Mouse (Mus musculus) midbrain, embryonic 15.5 days (tissue): Measurements from ENCODE around the gene Xpo6. TPM values are rescaled to one million over a fixed set of nuclear protein-coding genes. Genes with fewer than 3 reads are reported as not detected.

Experiments
- ATAC-seq: fragments of 200-750 bp; cut with Nextera tagmentation; replicated peaks from 2 replicates; pipeline ENCODE4 v1.8.0; 2017; ENCODE audit warnings: moderate TSS enrichment
- H3K27ac ChIP-seq: fragments of 300-500 bp; sonication (generic); 2 replicates; pipeline ENCODE4 v1.5.1; 2015; ENCODE audit warnings: mild to moderate bottlenecking, inconsistent platforms
- H3K27me3 ChIP-seq: fragments of 300-500 bp; sonication (generic); replicated peaks from 2 replicates; pipeline ENCODE4 v1.6.1; 2015; ENCODE audit warnings: inconsistent platforms
- H3K36me3 ChIP-seq: fragments of 300-500 bp; sonication (generic); replicated peaks from 2 replicates; pipeline ENCODE4 v1.6.1; 2015; ENCODE audit warnings: inconsistent platforms
- H3K4me1 ChIP-seq: fragments of 300-500 bp; sonication (generic); 2 replicates; pipeline ENCODE4 v1.6.1; 2015; ENCODE audit warnings: inconsistent platforms
- H3K4me2 ChIP-seq: fragments of 300-500 bp; sonication (generic); 2 replicates; pipeline ENCODE4 v1.6.1; 2015; ENCODE audit warnings: inconsistent platforms, mild to moderate bottlenecking, moderate library complexity
- H3K4me3 ChIP-seq: fragments of 300-500 bp; sonication (generic); 2 replicates; pipeline ENCODE4 v1.5.1; 2015; ENCODE audit warnings: mild to moderate bottlenecking, inconsistent platforms
- H3K9ac ChIP-seq: fragments of 300-500 bp; sonication (generic); 2 replicates; pipeline ENCODE4 v1.6.1; 2015; ENCODE audit warnings: mild to moderate bottlenecking, inconsistent platforms
- H3K9me3 ChIP-seq: fragments of 300-500 bp; sonication (generic); 2 replicates; pipeline ENCODE4 v1.6.1; 2016; ENCODE audit warnings: inconsistent platforms
- WGBS: fragments of 180-500 bp; shearing (Covaris S2); methylation state at CpG from one replicate; pipeline ENCODE4 v1.1.7; 2015; ENCODE audit warnings: mixed read lengths; 5-methylcytosine and 5-hydroxymethylcytosine counted together
- polyA plus RNA-seq: library from polyadenylated mRNA; unstranded; fragments of >200 nt; fragmentation: Nextera tagmentation; extraction: Ambion mirVana; gene quantifications from 2 replicates; pipeline ENCODE4 v1.2.1, GENCODE M21; 2015

Gene Xpo6
- polyA plus RNA-seq, 1 experiment from 2014 or later: 55.7 TPM

DNA sequence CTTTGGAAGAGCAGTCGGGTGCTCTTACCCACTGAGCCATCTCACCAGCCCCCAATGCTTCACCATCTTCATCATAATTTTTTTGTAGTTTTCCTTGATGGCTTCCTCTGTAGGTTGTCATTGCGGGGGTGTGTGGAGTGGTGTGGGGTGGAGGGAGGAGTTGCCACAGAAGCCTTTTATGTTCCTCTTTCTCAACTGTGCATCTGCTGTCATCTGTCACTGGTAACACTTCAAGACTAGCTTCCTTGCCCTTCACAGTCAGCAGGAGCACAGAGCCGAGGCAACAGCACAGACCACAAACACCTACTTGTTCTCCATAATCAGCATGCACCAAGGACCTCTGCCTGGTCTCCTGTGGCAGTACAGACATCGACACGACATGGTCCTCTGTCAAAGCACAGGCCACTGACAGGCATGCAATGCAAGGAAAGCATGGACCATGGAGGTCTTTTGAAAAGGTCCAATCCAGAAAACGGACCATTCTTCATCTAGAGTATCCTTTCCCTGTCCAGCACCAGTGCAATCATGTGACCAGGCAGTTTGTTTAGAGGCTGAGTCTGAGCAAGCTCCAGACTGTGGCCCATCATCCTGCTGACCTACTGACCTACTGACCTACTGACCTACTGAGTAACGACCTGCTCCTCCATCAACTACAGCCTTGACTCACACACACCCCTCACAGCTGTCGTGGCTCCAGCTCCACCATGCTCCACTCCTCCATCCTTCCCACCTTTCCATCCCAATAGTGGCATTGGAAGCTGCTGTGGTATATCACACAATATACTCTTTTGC lies 30.3 kb upstream of the Xpo6 start:
- no peak overlapping the region for H3K27ac ChIP-seq
- no peaks in the 10 kb centered on the region for H3K36me3 ChIP-seq
- H3K4me2 ChIP-seq: no peak overlapping the region
- H3K9ac ChIP-seq: no peak overlapping the region
- no peaks in the 10 kb centered on the region for H3K4me1 ChIP-seq
- no peak overlapping the region for H3K4me3 ChIP-seq
- no peak for ATAC-seq
- H3K9me3 ChIP-seq: no peaks in the 10 kb centered on the region
- 73% methylated on average over 8 of the region's 8 CpGs for WGBS
- H3K27me3 ChIP-seq: no peaks in the 10 kb centered on the region

- 29% methylated on average over 5 of the region's 5 CpGs for WGBS
- Histone ChIP-seq H3K4me3 (no peak overlapping the region), H3K4me2 (no peak overlapping the region), H3K9me3 (no peaks in the 10 kb centered on the region), H3K27me3 (no peaks in the 10 kb centered on the region), H3K27ac (no peak overlapping the region), H3K9ac (no peak overlapping the region), H3K36me3 (no peaks in the 10 kb centered on the region), H3K4me1 (no peaks in the 10 kb centered on the region)
- no peak for ATAC-seq
Observed at GRCm38 (mm10) chr7:126226136-126226535, 25.8 kb upstream of the Xpo6 start.

DNA sequence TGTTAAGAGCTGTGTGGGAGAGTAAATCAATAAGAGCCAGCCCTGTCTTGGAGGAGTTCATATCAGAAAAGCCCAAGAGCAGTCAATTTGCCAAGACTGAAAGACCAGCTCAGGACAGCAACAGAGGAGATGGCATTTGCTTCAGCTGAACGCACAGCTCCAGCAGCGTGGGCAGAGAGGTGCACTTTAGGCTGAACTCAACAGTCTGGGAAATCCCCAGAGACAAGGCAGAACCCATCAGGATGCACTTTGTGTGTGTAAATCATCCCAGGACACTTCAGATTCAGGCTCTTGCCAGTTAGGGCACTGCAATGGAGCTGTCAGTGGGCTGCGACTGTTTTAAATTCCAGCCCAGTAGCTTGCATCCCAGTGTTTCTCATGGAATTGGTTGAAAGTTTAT lies 22.5 kb upstream of the Xpo6 start:
- no peak for ATAC-seq
- Histone ChIP-seq H3K27me3 (no peaks in the 10 kb centered on the region), H3K9me3 (no peaks in the 10 kb centered on the region), H3K27ac (no peak overlapping the region), H3K9ac (no peak overlapping the region), H3K36me3 (no peaks in the 10 kb centered on the region), H3K4me2 (no peak overlapping the region), H3K4me1 (no peaks in the 10 kb centered on the region), H3K4me3 (no peak overlapping the region)
- WGBS: 68% methylated on average over 3 of the region's 3 CpGs

DNA sequence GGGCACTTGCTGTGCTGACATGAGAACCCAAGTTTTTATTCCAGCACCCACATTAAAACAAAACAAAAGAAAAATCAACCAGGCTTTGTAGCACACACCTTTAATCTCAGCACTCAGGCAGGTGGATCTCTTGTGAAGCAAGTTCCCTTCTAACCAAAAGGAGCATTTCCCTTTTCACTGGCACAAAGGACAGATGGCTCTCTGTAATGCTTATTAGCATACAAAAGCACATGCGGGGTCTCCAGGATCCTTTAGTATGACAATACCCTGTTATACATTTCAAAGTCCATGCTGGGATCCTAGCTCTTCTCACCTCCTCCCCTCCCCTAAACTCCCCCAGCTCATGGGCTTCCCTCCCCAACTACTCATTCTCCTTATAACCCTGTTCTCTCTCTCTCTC lies 20.3 kb upstream of the Xpo6 start:
- WGBS: 13% methylated on average over 1 of the region's 1 CpGs
- no peaks in the 10 kb centered on the region for H3K36me3 ChIP-seq
- no peak overlapping the region for H3K27ac ChIP-seq
- H3K9me3 ChIP-seq: no peaks in the 10 kb centered on the region
- no peaks in the 10 kb centered on the region for H3K27me3 ChIP-seq
- H3K4me3 ChIP-seq: no peak overlapping the region
- no peaks in the 10 kb centered on the region for H3K4me1 ChIP-seq
- H3K9ac ChIP-seq: no peak overlapping the region
- no peak overlapping the region for H3K4me2 ChIP-seq
- no peak for ATAC-seq

GRCm38 (mm10) chr7:126218311-126218710 lies 18.0 kb upstream of the Xpo6 start:
- Histone ChIP-seq H3K9ac (no peak overlapping the region), H3K27ac (no peak overlapping the region), H3K4me2 (no peak overlapping the region), H3K4me3 (no peak overlapping the region), H3K4me1 (no peaks in the 10 kb centered on the region), H3K27me3 (no peaks in the 10 kb centered on the region), H3K36me3 (no peaks in the 10 kb centered on the region), H3K9me3 (no peaks in the 10 kb centered on the region)
- WGBS: 94% methylated on average over 1 of the region's 1 CpGs
- ATAC-seq: no peak

DNA sequence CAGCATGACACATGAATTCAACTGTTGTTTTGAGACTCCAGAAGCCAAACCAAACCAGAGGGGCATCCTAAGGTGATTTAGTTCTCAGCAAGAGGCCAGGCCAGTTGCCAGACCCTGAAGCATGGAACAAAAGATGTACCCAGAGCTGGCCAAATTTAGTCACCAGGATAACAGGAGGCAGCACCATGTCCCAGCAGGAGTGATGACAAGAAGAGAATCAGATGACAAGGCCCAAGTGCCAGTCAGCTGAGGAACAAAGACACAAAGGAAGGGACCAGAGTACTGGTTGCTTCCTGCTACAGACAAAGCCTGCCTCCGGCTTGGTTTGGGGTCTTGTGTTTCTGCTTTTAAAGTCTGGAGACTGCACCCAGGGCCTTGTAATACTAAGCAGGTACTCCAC lies 16.6 kb upstream of the Xpo6 start:
- no peak overlapping the region for H3K4me2 ChIP-seq
- no peak overlapping the region for H3K27ac ChIP-seq
- no peaks in the 10 kb centered on the region for H3K27me3 ChIP-seq
- no peak overlapping the region for H3K4me3 ChIP-seq
- 32% methylated on average over 1 of the region's 1 CpGs for WGBS
- ATAC-seq: no peak
- no peaks in the 10 kb centered on the region for H3K4me1 ChIP-seq
- H3K36me3 ChIP-seq: no peaks in the 10 kb centered on the region
- no peaks in the 10 kb centered on the region for H3K9me3 ChIP-seq
- no peak overlapping the region for H3K9ac ChIP-seq

GRCm38 (mm10) chr7:126210856-126211255 lies 10.6 kb upstream of the Xpo6 start:
- Histone ChIP-seq H3K27me3 (no peaks in the 10 kb centered on the region), H3K4me2 (no peak overlapping the region), H3K4me1 (no peaks in the 10 kb centered on the region), H3K9ac (no peak overlapping the region), H3K9me3 (no peaks in the 10 kb centered on the region), H3K36me3 (no peaks in the 10 kb centered on the region), H3K4me3 (no peak overlapping the region), H3K27ac (no peak overlapping the region)
- 89% methylated on average over 5 of the region's 5 CpGs for WGBS
- ATAC-seq: no peak

- peak overlapping the region; percentile 61 for H3K4me3 ChIP-seq
- peaks cover 31% of the 10 kb centered on the region for H3K4me1 ChIP-seq
- no peaks in the 10 kb centered on the region for H3K27me3 ChIP-seq
- H3K27ac ChIP-seq: peak overlapping the region; percentile 92
- H3K36me3 ChIP-seq: no peaks in the 10 kb centered on the region
- H3K9ac ChIP-seq: no peak overlapping the region
- 94% methylated on average over 4 of the region's 4 CpGs for WGBS
- H3K4me2 ChIP-seq: peak overlapping the region; percentile 87
- no peak for ATAC-seq
- H3K9me3 ChIP-seq: no peaks in the 10 kb centered on the region
Observed at GRCm38 (mm10) chr7:126200997-126201345, 670 bp upstream of the Xpo6 start.

DNA sequence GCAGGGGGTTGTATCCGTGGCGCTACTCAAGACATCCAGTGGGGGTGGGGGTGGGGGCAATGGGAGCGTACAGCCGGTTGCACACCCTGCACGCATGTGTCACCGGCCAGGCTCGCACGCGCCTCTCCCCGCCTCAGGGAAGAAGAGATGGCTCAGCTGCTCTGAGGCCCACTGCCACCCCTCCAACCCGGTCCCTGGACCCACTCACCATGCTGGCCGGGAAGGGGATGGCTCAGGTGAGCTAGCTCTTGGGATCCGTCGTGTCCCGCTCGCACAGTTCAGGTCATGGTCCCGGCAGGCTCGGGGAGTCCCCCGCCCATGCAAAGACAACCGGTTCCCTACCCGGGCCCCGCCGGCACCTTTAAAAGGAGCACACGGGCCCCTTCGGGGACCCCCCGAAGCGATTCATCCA lies 604 bp downstream of the Xpo6 start:
- Histone ChIP-seq H3K9me3 (no peaks in the 10 kb centered on the region), H3K36me3 (no peaks in the 10 kb centered on the region), H3K27me3 (no peaks in the 10 kb centered on the region), H3K4me3 (peak overlapping the region; percentile 61), H3K9ac (peak overlapping the region; percentile 97), H3K27ac (peak overlapping the region; percentile 92), H3K4me2 (peak overlapping the region; percentile 87), H3K4me1 (peaks cover 34% of the 10 kb centered on the region)
- peak; percentile 79 for ATAC-seq
- under 1% methylated on average over 27 of the region's 27 CpGs for WGBS

GRCm38 (mm10) chr7:126198926-126199325 lies 1.4 kb downstream of the Xpo6 start:
- 7% methylated on average over 1 of the region's 1 CpGs for WGBS
- peak overlapping the region; percentile 87 for H3K4me2 ChIP-seq
- peak overlapping the region; percentile 61 for H3K4me3 ChIP-seq
- no peaks in the 10 kb centered on the region for H3K27me3 ChIP-seq
- no peak for ATAC-seq
- H3K36me3 ChIP-seq: no peaks in the 10 kb centered on the region
- no peaks in the 10 kb centered on the region for H3K9me3 ChIP-seq
- peaks cover 34% of the 10 kb centered on the region for H3K4me1 ChIP-seq
- peak overlapping the region; percentile 97; the same call in 1 of the 2 replicates for H3K9ac ChIP-seq
- H3K27ac ChIP-seq: 0 out of 2 replicates have a peak overlapping the region, but pooled peaks have one; percentile 92

DNA sequence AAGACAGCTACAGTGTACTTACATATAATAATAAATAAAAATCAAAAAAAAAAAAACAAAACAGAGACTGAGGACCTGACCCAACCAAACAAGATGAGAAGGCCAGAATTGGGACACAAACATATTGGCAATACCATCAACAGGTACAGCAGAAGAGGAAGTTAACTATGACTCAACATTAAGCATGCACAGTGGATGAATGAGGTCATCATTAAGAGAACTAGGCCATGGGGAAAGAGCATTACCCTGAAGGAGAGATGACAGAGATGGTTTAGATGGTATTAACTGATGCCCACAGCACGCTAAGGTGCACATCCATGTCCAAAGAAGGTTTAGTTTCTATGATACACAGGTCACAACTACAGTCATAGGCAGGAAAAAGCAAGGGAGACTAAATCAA lies 6.1 kb downstream of the Xpo6 start:
- H3K27ac ChIP-seq: no peak overlapping the region

GRCm38 (mm10) chr7:126191471-126191870 lies 8.8 kb downstream of the Xpo6 start:
- H3K36me3 ChIP-seq: no peaks in the 10 kb centered on the region
- H3K27me3 ChIP-seq: no peaks in the 10 kb centered on the region
- WGBS: 82% methylated on average over 1 of the region's 1 CpGs
- H3K9me3 ChIP-seq: no peaks in the 10 kb centered on the region
- peaks cover 7% of the 10 kb centered on the region; the same call in 1 of the 2 replicates for H3K4me1 ChIP-seq
- ATAC-seq: no peak
- no peak overlapping the region for H3K9ac ChIP-seq
- H3K27ac ChIP-seq: no peak overlapping the region
- H3K4me2 ChIP-seq: no peak overlapping the region
- H3K4me3 ChIP-seq: no peak overlapping the region

More for the DNA sequence above, 6.1 kb downstream of the Xpo6 start:
- no peak for ATAC-seq
- Histone ChIP-seq H3K36me3 (no peaks in the 10 kb centered on the region), H3K9ac (no peak overlapping the region), H3K4me2 (no peak overlapping the region), H3K27me3 (no peaks in the 10 kb centered on the region), H3K4me3 (no peak overlapping the region), H3K9me3 (no peaks in the 10 kb centered on the region), H3K4me1 (peaks cover 31% of the 10 kb centered on the region)
- WGBS: 100% methylated on average over 1 of the region's 1 CpGs

DNA sequence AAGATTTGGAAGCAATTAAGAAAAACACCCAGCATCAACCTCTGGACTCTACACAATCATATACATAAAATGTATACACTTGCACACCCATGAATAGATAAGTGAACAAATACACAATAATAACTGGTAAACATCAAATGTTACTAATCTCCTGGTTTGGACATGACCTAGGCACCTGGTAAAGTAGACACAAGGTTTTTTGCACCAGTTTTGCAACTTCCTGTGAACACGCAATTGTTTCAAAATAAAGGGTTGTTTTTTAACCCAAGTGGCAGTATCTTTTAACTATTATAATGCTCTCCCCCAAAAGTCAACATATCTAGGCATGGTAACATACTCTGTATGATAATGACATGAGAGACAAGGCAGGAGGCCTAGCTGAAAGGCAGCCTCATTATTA lies 10.8 kb downstream of the Xpo6 start:
- H3K4me1 ChIP-seq: no peaks in the 10 kb centered on the region
- H3K27me3 ChIP-seq: no peaks in the 10 kb centered on the region
- no peak overlapping the region for H3K27ac ChIP-seq
- no peak overlapping the region for H3K9ac ChIP-seq
- no peaks in the 10 kb centered on the region for H3K9me3 ChIP-seq
- ATAC-seq: no peak
- 84% methylated on average over 1 of the region's 1 CpGs for WGBS
- H3K36me3 ChIP-seq: no peaks in the 10 kb centered on the region
- no peak overlapping the region for H3K4me2 ChIP-seq
- H3K4me3 ChIP-seq: no peak overlapping the region
